ENCODE assay signal across 20 mouse cellular contexts in genomic region chr19:3958470-3958869, GRCm38 (mm10). TPM values are rescaled to one million over a fixed set of nuclear protein-coding genes. Genes with fewer than 3 reads are reported as not detected.
DNase-seq lines count a peak whose midpoint lies in the region; TF ChIP-seq lines count a peak whose summit lies in the region.
"Had no signal": no experiment of that assay in that cellular context is flagged by ENCODE, and none has a peak within 500 bp of the region (broad histone marks: within the 10 kb centered on the region; RNA-seq: fewer than 3 reads in every experiment).

Gene Aldh3b3 (plus strand): TSS chr19:3958645.

- no peaks in the 10 kb centered on the region for H3K4me1 ChIP-seq in ES-E14 (ENCODE audit: control insufficient read depth in 2 of 2, insufficient read depth in 2 of 2, low read length in 2 of 2, poor library complexity in 1 of 2)
- H3K4me1 ChIP-seq: hindbrain, embryonic 13.5 days; midbrain, embryonic 10.5 days; neural tube, embryonic 12.5 days had no signal

- peak; percentile 37 for DNase-seq in heart, postnatal 4 days
- no peak for DNase-seq in heart, adult 8-10 months (ENCODE audit: low spot score)
- DNase-seq in layer of hippocampus, postnatal 10 days (ENCODE audit: low spot score in 2 of 2), result peak; percentile 24 to 34
- DNase-seq in layer of hippocampus, adult 11-12 months (ENCODE audit: low spot score), result no peak
- DNase-seq in ES-E14 (ENCODE audit: low read depth, low spot score), result no peak
- peak; percentile 66 for DNase-seq in adipocyte (ENCODE audit: low spot score)
- DNase-seq in thymus, adult 18-20 months, result no peak
- DNase-seq: cerebellum, adult 18-20 months; gastrocnemius, postnatal 14 days; liver; lung, adult 18-20 months; spleen, adult 18-20 months; thymus, postnatal 36 days had no signal

- no peaks in the 10 kb centered on the region for H3K9me3 ChIP-seq in ES-E14 (ENCODE audit: control insufficient read depth, insufficient read depth, low read depth, low read length)
- H3K9me3 ChIP-seq: embryonic facial prominence, embryonic 10.5 days; hindbrain, embryonic 13.5 days; midbrain, embryonic 10.5 days; neural tube, embryonic 12.5 days had no signal

- in situ Hi-C loops in ES-E14 (cut with MboI; ENCODE audit: low sequenced_read_pairs in 2 of 2, unreplicated experiment in 2 of 2), result no loop called here

- H3K9ac ChIP-seq in ES-E14 (ENCODE audit: insufficient read depth, low read depth, low read length, poor library complexity, severe bottlenecking), result no peak within 1 kb of the TSS
- H3K9ac ChIP-seq: hindbrain, embryonic 13.5 days; neural tube, embryonic 12.5 days had no signal

- no peaks in the 10 kb centered on the region for H3K36me3 ChIP-seq in ES-E14 (ENCODE audit: control insufficient read depth, insufficient read depth, low read length, poor library complexity, severe bottlenecking)
- H3K36me3 ChIP-seq: embryonic facial prominence, embryonic 10.5 days; hindbrain, embryonic 13.5 days; midbrain, embryonic 10.5 days; neural tube, embryonic 12.5 days had no signal

- H3K27ac ChIP-seq in ES-E14 (ENCODE audit: insufficient read depth, low read depth, low read length, poor library complexity, severe bottlenecking), result peak within 1 kb of the TSS; percentile 5; the same call in 1 of the 2 replicates
- H3K27ac ChIP-seq: embryonic facial prominence, embryonic 10.5 days; hindbrain, embryonic 13.5 days; layer of hippocampus, adult 2 months; macrophage; midbrain, embryonic 10.5 days; neural tube, embryonic 12.5 days had no signal

- no peak within 1 kb of the TSS for H3K4me3 ChIP-seq in ES-E14 (ENCODE audit: insufficient read depth in 1 of 2, low read depth in 1 of 2, low read length in 2 of 2, poor library complexity in 1 of 2, severe bottlenecking in 1 of 2)
- H3K4me3 ChIP-seq: embryonic facial prominence, embryonic 10.5 days; hindbrain, embryonic 13.5 days; layer of hippocampus, adult 2 months; midbrain, embryonic 10.5 days; neural tube, embryonic 12.5 days had no signal

TF ChIP-seq in ES-E14, 5 proteins besides CTCF, POLR2A, EP300 and RAD21:
- TF ChIP-seq CHD2 (IDR thresholded peaks at IDR 0.05; ENCODE audit: low read depth, low read length) (no peak), ZC3H11A (IDR thresholded peaks at IDR 0.05; ENCODE audit: borderline replicate concordance, low read depth, low read length) (no peak), ZNF384 (IDR thresholded peaks at IDR 0.05; ENCODE audit: low read depth, low read length) (no peak), HCFC1 (IDR thresholded peaks at IDR 0.05; ENCODE audit: borderline replicate concordance, insufficient read depth, low read length) (no peak), MAFK (IDR thresholded peaks at IDR 0.05; ENCODE audit: insufficient read depth, low read depth, low read length) (no peak)

RNA-seq across cellular contexts. Expression of gene Aldh3b3, which starts in this region (rescaled TPM):
- under 1 TPM; 0.17 to 0.18 TPM for total RNA-seq in heart, postnatal 4 days (2021)
- 1 to 10 TPM in 1 of 4 experiments, under 1 TPM in 3; 0.35 to 1.2 (median 0.55) TPM for total RNA-seq in heart, adult 8-10 months (2022)
- total RNA-seq in layer of hippocampus, postnatal 10 days (2021), result not detected
- not detected in 2 replicates for total RNA-seq in ES-E14 (2012; rRNA removed)
- total RNA-seq: gastrocnemius, postnatal 14 days; layer of hippocampus, adult 2 months; monocyte, adult 5-6 weeks had no signal

Comparison
In these comparisons a context has a peak if more than half of its experiments do, and no peak if none do; other contexts are left out.
1. Peak in DNase-seq in heart, postnatal 4 days; RNA of the gene not detected or under 1 TPM.
2. Peak in DNase-seq in layer of hippocampus, postnatal 10 days; RNA of the gene not detected or under 1 TPM.